Mouse (Mus musculus): ENCODE results near the gene Tcf7l2. TPM values are rescaled to one million over a fixed set of nuclear protein-coding genes. Genes with fewer than 3 reads are reported as not detected.

Tcf7l2 gene
- total RNA-seq, 1 experiment from 2014 or later: 2.1 TPM

GRCm38 (mm10) chr19:55976073-55976472 is 234.5 kb downstream of the Tcf7l2 start:
- no peak for ATAC-seq (replicated peaks; ENCODE audit: low read depth, poor library complexity, severe bottlenecking)
